Mouse (Mus musculus) adipose tissue, adult 10 weeks (tissue): ENCODE measurements around the gene Adcy7. TPM values are rescaled to one million over a fixed set of nuclear protein-coding genes. Genes with fewer than 3 reads are reported as not detected.

Source experiments
- polyA plus RNA-seq: library from polyadenylated mRNA; stranded (reverse); fragments of 350-450 nt; fragmentation: Illumina TruSeq; extraction: RNeasy Lipid Tissue Mini Kit (QIAGEN cat#74804); gene quantifications from one replicate; pipeline ENCODE4 v1.2.3, GENCODE M21; 2014; ENCODE audit warnings: low read depth, low replicate concordance

The Adcy7 gene
- polyA plus RNA-seq: 26.9 TPM

DNA sequence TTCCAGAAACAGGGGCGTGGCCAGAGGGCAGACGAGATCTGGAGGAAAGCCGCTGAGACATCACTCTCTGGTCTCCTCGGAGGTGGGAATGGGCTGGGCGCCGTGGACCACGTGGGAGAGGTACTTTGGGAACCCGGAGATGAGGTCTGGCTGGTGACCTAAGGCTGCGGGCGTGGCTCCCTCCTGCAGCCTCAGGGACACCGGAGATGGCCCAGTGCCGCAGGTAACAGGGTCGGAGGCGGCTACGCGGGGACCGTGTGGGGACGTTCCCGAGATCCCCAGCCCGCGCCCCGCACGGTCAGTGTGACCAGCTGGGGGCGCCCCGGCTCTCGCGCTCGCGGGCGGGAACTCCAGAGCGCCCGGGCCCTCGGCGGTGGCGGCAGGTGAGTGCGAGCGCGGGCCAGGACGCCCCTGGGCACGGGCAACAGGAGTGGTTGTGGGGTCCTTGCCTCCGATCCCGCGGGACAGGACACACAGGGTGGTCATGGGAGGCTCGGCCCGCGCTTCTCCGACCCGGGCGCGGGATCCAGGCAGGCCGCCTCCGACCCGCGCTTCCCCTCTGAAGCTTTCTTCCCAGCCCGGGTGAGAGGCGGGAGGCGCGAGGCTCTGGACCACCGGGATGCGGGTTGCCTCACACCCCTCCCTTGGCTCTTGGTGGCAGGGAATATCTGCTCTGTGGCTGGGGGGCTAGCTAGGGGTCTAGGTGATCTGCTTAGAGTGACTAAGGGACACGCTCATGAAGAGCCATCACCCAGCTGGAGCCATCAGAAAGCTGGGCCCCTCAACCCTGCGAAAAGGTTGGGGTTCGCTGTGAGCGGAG lies at the start of gene Adcy7:
Gene Adcy7 (plus strand): TSS at position 173 of the 820 bp plus-strand sequence.

GRCm38 (mm10) chr8:88361708-88362428 lies 89.7 kb downstream of the Adcy7 start, which contains the start of gene Brd7:
Gene Brd7, minus strand, starts transcription at chr8:88362194.

Other genes with a start within 250 kb of the Adcy7 start
- gene Cnep1r1, start 153.6 kb upstream of the Adcy7 start, polyA plus RNA-seq: 33.2 TPM
- gene Heatr3, start 134.5 kb upstream of the Adcy7 start, polyA plus RNA-seq: 22.0 TPM
- 17.6 TPM for gene Tent4b, start 73.2 kb upstream of the Adcy7 start, polyA plus RNA-seq
- gene Brd7, start 89.8 kb downstream of the Adcy7 start, polyA plus RNA-seq: 51.9 TPM
- gene Nkd1, start 249.0 kb downstream of the Adcy7 start, polyA plus RNA-seq: 40.3 TPM